Comparison of ENCODE assay signal across 23 mouse cellular contexts in genomic region chr7:133976388-133977122, GRCm38 (mm10).
A peak's percentile ranks its signal among the peaks of the same experiment; 100 is the strongest.
DNase-seq lines count a peak whose midpoint lies in the region; ATAC-seq lines count a peak whose summit lies in the region.
"Had no signal": no experiment of that assay in that cellular context is flagged by ENCODE, and none has a peak within 500 bp of the region (broad histone marks: within the 10 kb centered on the region; RNA-seq: fewer than 3 reads in every experiment).

No protein-coding gene starts in this region.

- 0 out of 2 replicates have a peak overlapping the region, but pooled peaks have one; percentile 7 for H3K9ac ChIP-seq in limb, embryonic 11.5 days (ENCODE audit: low read length)
- no peak overlapping the region for H3K9ac ChIP-seq in embryonic facial prominence, embryonic 14.5 days (ENCODE audit: low read depth, low read length)
- H3K9ac ChIP-seq in limb, embryonic 13.5 days = no peak overlapping the region
- H3K9ac ChIP-seq: forebrain, embryonic 12.5 days; heart, embryonic 15.5 days; kidney, embryonic 15.5 days had no signal

- ATAC-seq in limb, embryonic 11.5 days (ENCODE audit: insufficient number of reproducible peaks, low FRiP score, low TSS enrichment, low read depth) = no peak
- peak; percentile 26; the same call in 1 of the 2 replicates for ATAC-seq in embryonic facial prominence, embryonic 14.5 days (ENCODE audit: low read depth)
- ATAC-seq in limb, embryonic 13.5 days (ENCODE audit: low FRiP score, low read depth) = peak; percentile 54; the same call in 1 of the 2 replicates
- ATAC-seq: hindbrain, postnatal 0 days had no signal

- H3K9me3 ChIP-seq in limb, embryonic 11.5 days (ENCODE audit: control insufficient read depth, low read length) = no peaks in the 10 kb centered on the region
- no peaks in the 10 kb centered on the region for H3K9me3 ChIP-seq in limb, embryonic 10.5 days (replicated peaks)
- no peaks in the 10 kb centered on the region for H3K9me3 ChIP-seq in embryonic facial prominence, embryonic 14.5 days (ENCODE audit: control insufficient read depth, low read length)
- peaks cover 5% of the 10 kb centered on the region; the same call in 1 of the 2 replicates for H3K9me3 ChIP-seq in limb, embryonic 13.5 days
- H3K9me3 ChIP-seq: forebrain, embryonic 12.5 days; heart, embryonic 15.5 days; kidney, embryonic 15.5 days; midbrain, embryonic 10.5 days had no signal

- no peak overlapping the region for H3K4me2 ChIP-seq in limb, embryonic 11.5 days (ENCODE audit: low read depth, severe bottlenecking)
- H3K4me2 ChIP-seq in embryonic facial prominence, embryonic 14.5 days (ENCODE audit: low read depth, low read length) = no peak overlapping the region
- H3K4me2 ChIP-seq in limb, embryonic 13.5 days (replicated peaks) = peak overlapping the region; percentile 22; the same call in 1 of the 2 replicates
- H3K4me2 ChIP-seq: forebrain, embryonic 12.5 days; heart, embryonic 15.5 days; kidney, embryonic 15.5 days had no signal

- no peak overlapping the region for H3K4me3 ChIP-seq in limb, embryonic 11.5 days (ENCODE audit: low read depth, low read length)
- H3K4me3 ChIP-seq in limb, embryonic 10.5 days = no peak overlapping the region
- no peak overlapping the region for H3K4me3 ChIP-seq in embryonic facial prominence, embryonic 14.5 days (ENCODE audit: low read depth, low read length)
- no peak overlapping the region for H3K4me3 ChIP-seq in limb, embryonic 13.5 days
- H3K4me3 ChIP-seq: erythroblast, embryonic 14.5 days; forebrain, embryonic 12.5 days; heart, embryonic 15.5 days; kidney, embryonic 15.5 days; midbrain, embryonic 10.5 days; myocyte had no signal

- no peaks in the 10 kb centered on the region for H3K4me1 ChIP-seq in limb, embryonic 11.5 days (ENCODE audit: control insufficient read depth, insufficient read depth, low read length)
- peaks cover 10% of the 10 kb centered on the region; the same call in 1 of the 2 replicates for H3K4me1 ChIP-seq in limb, embryonic 10.5 days
- H3K4me1 ChIP-seq in embryonic facial prominence, embryonic 14.5 days (ENCODE audit: control insufficient read depth, insufficient read depth, low read length) = peaks cover 21% of the 10 kb centered on the region; the same call in 1 of the 2 replicates
- H3K4me1 ChIP-seq in limb, embryonic 13.5 days = peaks cover 31% of the 10 kb centered on the region
- H3K4me1 ChIP-seq: forebrain, embryonic 12.5 days; heart, embryonic 15.5 days; midbrain, embryonic 10.5 days had no signal

- no peak overlapping the region for H3K27ac ChIP-seq in limb, embryonic 11.5 days (replicated peaks; ENCODE audit: low read depth, low read length)
- no peak overlapping the region for H3K27ac ChIP-seq in limb, embryonic 10.5 days
- H3K27ac ChIP-seq in embryonic facial prominence, embryonic 14.5 days (replicated peaks; ENCODE audit: low read depth, low read length) = peak overlapping the region; percentile 28
- H3K27ac ChIP-seq in limb, embryonic 13.5 days = peak overlapping the region; percentile 52
- H3K27ac ChIP-seq: forebrain, embryonic 12.5 days; heart, embryonic 15.5 days; hindbrain, postnatal 0 days; kidney, embryonic 15.5 days; midbrain, embryonic 10.5 days had no signal

- no peaks in the 10 kb centered on the region for H3K36me3 ChIP-seq in limb, embryonic 11.5 days (ENCODE audit: control insufficient read depth, insufficient read depth, low read length)
- H3K36me3 ChIP-seq in limb, embryonic 10.5 days = no peaks in the 10 kb centered on the region
- H3K36me3 ChIP-seq in embryonic facial prominence, embryonic 14.5 days (ENCODE audit: control insufficient read depth, insufficient read depth, low read length) = no peaks in the 10 kb centered on the region
- H3K36me3 ChIP-seq in limb, embryonic 13.5 days = peaks cover 3% of the 10 kb centered on the region; the same call in 1 of the 2 replicates
- H3K36me3 ChIP-seq: forebrain, embryonic 12.5 days; heart, embryonic 15.5 days; kidney, embryonic 15.5 days; midbrain, embryonic 10.5 days had no signal

- peak; percentile 28 for DNase-seq in heart, adult 11 months
- DNase-seq in heart, adult 9 months (ENCODE audit: low spot score in 2 of 2) = no peak
- no peak for DNase-seq in limb, embryonic 11.5 days (ENCODE audit: low spot score)
- no peak for DNase-seq in limb, embryonic 10.5 days (ENCODE audit: low spot score)
- DNase-seq in embryonic facial prominence, embryonic 14.5 days (ENCODE audit: low spot score) = peak; percentile 45
- no peak for DNase-seq in spleen, postnatal 36 days (ENCODE audit: low spot score in 2 of 2)
- DNase-seq in ovary, postnatal 10 days (ENCODE audit: low spot score) = no peak
- DNase-seq: adrenal gland, postnatal 25 days; cerebellum, adult 9-10 months; gastrocnemius, postnatal 25 days; heart, postnatal 36 days; kidney, adult 11 months; lung, postnatal 36 days; right cerebral cortex, postnatal 14 days; thymus, postnatal 36 days had no signal

- H3K27me3 ChIP-seq in limb, embryonic 11.5 days (ENCODE audit: control insufficient read depth, insufficient read depth, low read length) = no peaks in the 10 kb centered on the region
- H3K27me3 ChIP-seq in limb, embryonic 10.5 days (ENCODE audit: low read depth, poor library complexity, severe bottlenecking) = no peaks in the 10 kb centered on the region
- H3K27me3 ChIP-seq in embryonic facial prominence, embryonic 14.5 days (replicated peaks; ENCODE audit: control insufficient read depth, insufficient read depth, low read length) = no peaks in the 10 kb centered on the region
- H3K27me3 ChIP-seq in limb, embryonic 13.5 days = 0 out of 2 replicates have a peak, but pooled peaks cover 5% of the 10 kb centered on the region
- H3K27me3 ChIP-seq: forebrain, embryonic 12.5 days; heart, embryonic 15.5 days; kidney, embryonic 15.5 days had no signal

- 34% methylated on average over 8 of the region's 8 CpGs for WGBS in limb, embryonic 11.5 days
- WGBS in limb, embryonic 10.5 days = 46% methylated on average over 8 of the region's 8 CpGs
- 47% methylated on average over 8 of the region's 8 CpGs for WGBS in embryonic facial prominence, embryonic 14.5 days
- 17% methylated on average over 8 of the region's 8 CpGs for WGBS in limb, embryonic 13.5 days

Comparison
In these comparisons a context has a peak if more than half of its experiments do, and no peak if none do; other contexts are left out.
1. DNase-seq: peak in heart, adult 11 months (single experiment) and embryonic facial prominence, embryonic 14.5 days (single experiment); none in heart, adult 9 months (0 of 2), limb, embryonic 11.5 days (single experiment), limb, embryonic 10.5 days (single experiment), spleen, postnatal 36 days (0 of 2) and ovary, postnatal 10 days (single experiment).
2. H3K27ac ChIP-seq: peak in embryonic facial prominence, embryonic 14.5 days (single experiment) and limb, embryonic 13.5 days (single experiment); none in limb, embryonic 11.5 days (single experiment) and limb, embryonic 10.5 days (single experiment).